ENCODE assay signal across 18 mouse cellular contexts in genomic region chr7:98345036-98345435, GRCm38 (mm10). TPM values are rescaled to one million over a fixed set of nuclear protein-coding genes. Genes with fewer than 3 reads are reported as not detected.
DNase-seq lines count a peak whose midpoint lies in the region; ATAC-seq and TF ChIP-seq lines count a peak whose summit lies in the region.
"Had no signal": no experiment of that assay in that cellular context is flagged by ENCODE, and none has a peak within 500 bp of the region (broad histone marks: within the 10 kb centered on the region; RNA-seq: fewer than 3 reads in every experiment).

No protein-coding gene starts in this region.

- 38% methylated on average over 6 of the region's 6 CpGs for WGBS in hindbrain, postnatal 0 days
- WGBS in hindbrain, embryonic 11.5 days = 66% methylated on average over 6 of the region's 6 CpGs
- WGBS in midbrain, embryonic 11.5 days = 58% methylated on average over 6 of the region's 6 CpGs
- WGBS in midbrain, embryonic 14.5 days = 49% methylated on average over 6 of the region's 6 CpGs
- WGBS in neural tube, embryonic 13.5 days = 60% methylated on average over 6 of the region's 6 CpGs
- WGBS in neural tube, embryonic 15.5 days = 47% methylated on average over 6 of the region's 6 CpGs

- no peak overlapping the region for H3K4me2 ChIP-seq in hindbrain, postnatal 0 days (ENCODE audit: low read depth, low read length)
- H3K4me2 ChIP-seq in hindbrain, embryonic 11.5 days (replicated peaks; ENCODE audit: low read depth, low read length) = no peak overlapping the region
- H3K4me2 ChIP-seq in midbrain, embryonic 11.5 days = no peak overlapping the region
- no peak overlapping the region for H3K4me2 ChIP-seq in midbrain, embryonic 14.5 days (ENCODE audit: low read length)
- H3K4me2 ChIP-seq in neural tube, embryonic 13.5 days = no peak overlapping the region
- H3K4me2 ChIP-seq in neural tube, embryonic 15.5 days = no peak overlapping the region
- H3K4me2 ChIP-seq: embryonic facial prominence, embryonic 13.5 days; embryonic facial prominence, embryonic 15.5 days; forebrain, embryonic 12.5 days had no signal

- peaks cover 6% of the 10 kb centered on the region; the same call in 1 of the 2 replicates for H3K27me3 ChIP-seq in hindbrain, postnatal 0 days (ENCODE audit: insufficient read depth, low read length)
- no peaks in the 10 kb centered on the region for H3K27me3 ChIP-seq in hindbrain, embryonic 11.5 days (ENCODE audit: control insufficient read depth, insufficient read depth, low read length)
- no peaks in the 10 kb centered on the region for H3K27me3 ChIP-seq in midbrain, embryonic 11.5 days (ENCODE audit: control insufficient read depth, insufficient read depth, low read length)
- no peaks in the 10 kb centered on the region for H3K27me3 ChIP-seq in midbrain, embryonic 14.5 days (ENCODE audit: control insufficient read depth, insufficient read depth, low read length)
- H3K27me3 ChIP-seq in neural tube, embryonic 13.5 days = peaks cover 7% of the 10 kb centered on the region
- H3K27me3 ChIP-seq in neural tube, embryonic 15.5 days (replicated peaks) = peaks cover 4% of the 10 kb centered on the region
- H3K27me3 ChIP-seq: embryonic facial prominence, embryonic 15.5 days had no signal

- no peaks in the 10 kb centered on the region for H3K36me3 ChIP-seq in hindbrain, postnatal 0 days (ENCODE audit: insufficient read depth, low read length)
- H3K36me3 ChIP-seq in hindbrain, embryonic 11.5 days (ENCODE audit: control insufficient read depth, insufficient read depth, low read length) = no peaks in the 10 kb centered on the region
- H3K36me3 ChIP-seq in midbrain, embryonic 11.5 days (ENCODE audit: control insufficient read depth, insufficient read depth, low read length) = no peaks in the 10 kb centered on the region
- H3K36me3 ChIP-seq in midbrain, embryonic 14.5 days (ENCODE audit: control insufficient read depth, insufficient read depth, low read length) = peaks cover 2% of the 10 kb centered on the region; the same call in 1 of the 2 replicates
- peaks cover under 1% of the 10 kb centered on the region; the same call in 1 of the 2 replicates for H3K36me3 ChIP-seq in neural tube, embryonic 13.5 days
- no peaks in the 10 kb centered on the region for H3K36me3 ChIP-seq in neural tube, embryonic 15.5 days

- DNase-seq in cerebellum, postnatal 14 days = peak; percentile 45 to 68
- no peak for DNase-seq in cerebellum, adult 11-12 months
- no peak for DNase-seq in hindbrain, postnatal 0 days (ENCODE audit: low spot score)
- no peak for DNase-seq in hindbrain, embryonic 11.5 days (ENCODE audit: low spot score)
- peak; percentile 65 for DNase-seq in midbrain, embryonic 11.5 days (ENCODE audit: low spot score, missing footprints)
- no peak for DNase-seq in midbrain, embryonic 14.5 days
- DNase-seq: cerebellum, adult 11 months; cerebellum, adult 9-11 months had no signal

- H3K4me3 ChIP-seq in hindbrain, postnatal 0 days (ENCODE audit: low read length) = no peak overlapping the region
- H3K4me3 ChIP-seq in hindbrain, embryonic 11.5 days (ENCODE audit: low read depth, low read length) = no peak overlapping the region
- H3K4me3 ChIP-seq in midbrain, embryonic 11.5 days (ENCODE audit: low read depth, low read length) = no peak overlapping the region
- H3K4me3 ChIP-seq in midbrain, embryonic 14.5 days (replicated peaks; ENCODE audit: low read depth, low read length) = no peak overlapping the region
- H3K4me3 ChIP-seq in neural tube, embryonic 13.5 days = no peak overlapping the region
- H3K4me3 ChIP-seq in neural tube, embryonic 15.5 days (replicated peaks) = no peak overlapping the region
- H3K4me3 ChIP-seq: embryonic facial prominence, embryonic 13.5 days; embryonic facial prominence, embryonic 15.5 days; erythroblast, embryonic 14.5 days; forebrain, embryonic 10.5 days; forebrain, embryonic 12.5 days had no signal

- H3K9ac ChIP-seq in hindbrain, postnatal 0 days (replicated peaks; ENCODE audit: low read length) = no peak overlapping the region
- no peak overlapping the region for H3K9ac ChIP-seq in hindbrain, embryonic 11.5 days (ENCODE audit: low read depth, low read length)
- no peak overlapping the region for H3K9ac ChIP-seq in midbrain, embryonic 11.5 days (ENCODE audit: low read length)
- H3K9ac ChIP-seq in midbrain, embryonic 14.5 days (replicated peaks; ENCODE audit: low read length) = no peak overlapping the region
- H3K9ac ChIP-seq in neural tube, embryonic 13.5 days = 0 out of 2 replicates have a peak overlapping the region, but pooled peaks have one; percentile 12
- no peak overlapping the region for H3K9ac ChIP-seq in neural tube, embryonic 15.5 days (replicated peaks)
- H3K9ac ChIP-seq: embryonic facial prominence, embryonic 13.5 days; embryonic facial prominence, embryonic 15.5 days; forebrain, embryonic 12.5 days had no signal

- no peak for TF ChIP-seq CTCF in hindbrain, postnatal 0 days (IDR thresholded peaks at IDR 0.05; ENCODE audit: low read depth)

- ATAC-seq in hindbrain, postnatal 0 days = peak; percentile 46
- ATAC-seq in hindbrain, embryonic 11.5 days (ENCODE audit: low FRiP score) = no peak
- no peak for ATAC-seq in midbrain, embryonic 11.5 days (ENCODE audit: low FRiP score)
- no peak for ATAC-seq in midbrain, embryonic 14.5 days (ENCODE audit: low FRiP score, low TSS enrichment)
- no peak for ATAC-seq in neural tube, embryonic 13.5 days (ENCODE audit: low read depth)
- no peak for ATAC-seq in neural tube, embryonic 15.5 days (ENCODE audit: low FRiP score)
- ATAC-seq: forebrain, embryonic 14.5 days; forebrain, embryonic 16.5 days had no signal

- no peak overlapping the region for H3K27ac ChIP-seq in hindbrain, postnatal 0 days
- no peak overlapping the region for H3K27ac ChIP-seq in hindbrain, embryonic 11.5 days (ENCODE audit: low read depth, low read length)
- H3K27ac ChIP-seq in midbrain, embryonic 11.5 days (ENCODE audit: low read depth, low read length) = no peak overlapping the region
- no peak overlapping the region for H3K27ac ChIP-seq in midbrain, embryonic 14.5 days (replicated peaks; ENCODE audit: low read depth, low read length)
- H3K27ac ChIP-seq in neural tube, embryonic 13.5 days (replicated peaks) = no peak overlapping the region
- no peak overlapping the region for H3K27ac ChIP-seq in neural tube, embryonic 15.5 days (replicated peaks)
- H3K27ac ChIP-seq: embryonic facial prominence, embryonic 13.5 days; embryonic facial prominence, embryonic 15.5 days; forebrain, embryonic 10.5 days; forebrain, embryonic 12.5 days had no signal

- no peaks in the 10 kb centered on the region for H3K4me1 ChIP-seq in hindbrain, postnatal 0 days (ENCODE audit: insufficient read depth, low read length)
- no peaks in the 10 kb centered on the region for H3K4me1 ChIP-seq in hindbrain, embryonic 11.5 days (replicated peaks; ENCODE audit: control insufficient read depth, insufficient read depth, low read length)
- H3K4me1 ChIP-seq in midbrain, embryonic 11.5 days (ENCODE audit: control insufficient read depth, insufficient read depth, low read length) = no peaks in the 10 kb centered on the region
- no peaks in the 10 kb centered on the region for H3K4me1 ChIP-seq in midbrain, embryonic 14.5 days (ENCODE audit: control insufficient read depth, insufficient read depth, low read length)
- H3K4me1 ChIP-seq in neural tube, embryonic 13.5 days (replicated peaks) = peaks cover 11% of the 10 kb centered on the region; the same call in 1 of the 2 replicates
- 0 out of 2 replicates have a peak, but pooled peaks cover 3% of the 10 kb centered on the region for H3K4me1 ChIP-seq in neural tube, embryonic 15.5 days
- H3K4me1 ChIP-seq: embryonic facial prominence, embryonic 13.5 days; embryonic facial prominence, embryonic 15.5 days had no signal

- no peaks in the 10 kb centered on the region for H3K9me3 ChIP-seq in hindbrain, postnatal 0 days (ENCODE audit: low read length)
- no peaks in the 10 kb centered on the region for H3K9me3 ChIP-seq in hindbrain, embryonic 11.5 days (ENCODE audit: control insufficient read depth, low read length)
- H3K9me3 ChIP-seq in midbrain, embryonic 11.5 days (ENCODE audit: control insufficient read depth, low read length) = no peaks in the 10 kb centered on the region
- no peaks in the 10 kb centered on the region for H3K9me3 ChIP-seq in midbrain, embryonic 14.5 days (ENCODE audit: control insufficient read depth, low read length)
- no peaks in the 10 kb centered on the region for H3K9me3 ChIP-seq in neural tube, embryonic 13.5 days
- H3K9me3 ChIP-seq in neural tube, embryonic 15.5 days (replicated peaks) = no peaks in the 10 kb centered on the region
- H3K9me3 ChIP-seq: embryonic facial prominence, embryonic 13.5 days; embryonic facial prominence, embryonic 15.5 days; forebrain, embryonic 10.5 days; forebrain, embryonic 12.5 days had no signal

RNA-seq across cellular contexts. Expression of gene Tsku, which starts 16.1 kb away (rescaled TPM):
- 37.6 and 48.8 TPM in 2 replicates for total RNA-seq in hindbrain, postnatal 0 days (2014; rRNA removed)
- polyA plus RNA-seq in hindbrain, postnatal 0 days (2015; fragmentation: Nextera tagmentation; extraction: Ambion mirVana) = 9.4 and 11.1 TPM in 2 replicates
- polyA plus RNA-seq in hindbrain, embryonic 11.5 days (2014; fragmentation: Nextera tagmentation; extraction: Ambion mirVana) = 6.7 and 9.1 TPM in 2 replicates
- polyA plus RNA-seq in midbrain, embryonic 11.5 days (2014; fragmentation: Nextera tagmentation; extraction: Ambion mirVana) = 7.3 and 7.7 TPM in 2 replicates
- polyA plus RNA-seq in midbrain, embryonic 14.5 days (2014; fragmentation: Nextera tagmentation; extraction: Ambion mirVana) = 8.2 and 10.3 TPM in 2 replicates
- 6.9 and 8.1 TPM in 2 replicates for polyA plus RNA-seq in neural tube, embryonic 13.5 days (2015; fragmentation: Nextera tagmentation; extraction: Ambion mirVana)
- 6.3 and 7.1 TPM in 2 replicates for polyA plus RNA-seq in neural tube, embryonic 15.5 days (2015; fragmentation: Nextera tagmentation; extraction: Ambion mirVana)
- total RNA-seq: common myeloid progenitor, adult 5-6 weeks had no signal
- polyA plus RNA-seq: erythroblast, embryonic 14.5 days had no signal

RNA-seq across cellular contexts. Expression of gene Acer3, which starts 24.0 kb away (rescaled TPM):
- 14.7 and 18.1 TPM in 2 replicates for total RNA-seq in hindbrain, postnatal 0 days (2014; rRNA removed)
- polyA plus RNA-seq in hindbrain, postnatal 0 days (2015; fragmentation: Nextera tagmentation; extraction: Ambion mirVana) = 24.9 and 26.8 TPM in 2 replicates
- 16.9 and 17.5 TPM in 2 replicates for polyA plus RNA-seq in hindbrain, embryonic 11.5 days (2014; fragmentation: Nextera tagmentation; extraction: Ambion mirVana)
- 15.8 and 16.6 TPM in 2 replicates for polyA plus RNA-seq in midbrain, embryonic 11.5 days (2014; fragmentation: Nextera tagmentation; extraction: Ambion mirVana)
- 17.9 and 18.9 TPM in 2 replicates for polyA plus RNA-seq in midbrain, embryonic 14.5 days (2014; fragmentation: Nextera tagmentation; extraction: Ambion mirVana)
- 20.5 and 20.7 TPM in 2 replicates for polyA plus RNA-seq in neural tube, embryonic 13.5 days (2015; fragmentation: Nextera tagmentation; extraction: Ambion mirVana)
- 28.3 and 28.4 TPM in 2 replicates for polyA plus RNA-seq in neural tube, embryonic 15.5 days (2015; fragmentation: Nextera tagmentation; extraction: Ambion mirVana)

Comparison
In these comparisons a context has a peak if more than half of its experiments do, and no peak if none do; other contexts are left out.
1. DNase-seq: peak in cerebellum, postnatal 14 days (2 of 2) and midbrain, embryonic 11.5 days (single experiment); none in cerebellum, adult 11-12 months (single experiment), hindbrain, postnatal 0 days (single experiment), hindbrain, embryonic 11.5 days (single experiment) and midbrain, embryonic 14.5 days (single experiment).